Mouse (Mus musculus) testis, adult 2 months (tissue): ENCODE results near the gene Ddx46.

ENCODE experiments used
- CTCF ChIP-seq: fragments of 200-500 bp; IDR thresholded peaks from 2 replicates; pipeline ENCODE4 v1.5.1; 2012; ENCODE audit warnings: low read depth, mild to moderate bottlenecking, inconsistent platforms, low read length, moderate library complexity; ENCODE audit not compliant: control insufficient read depth, insufficient read depth, insufficient replicate concordance
- POLR2A ChIP-seq: fragments of 200-500 bp; IDR thresholded peaks from 2 replicates; pipeline ENCODE4 v1.6.1; 2012; ENCODE audit warnings: low read depth, mild to moderate bottlenecking, inconsistent platforms, low read length, moderate library complexity; ENCODE audit not compliant: control insufficient read depth

- TF ChIP-seq POLR2A (no peak), CTCF (no peak)
These were observed 15.3 kb downstream of the Ddx46 start for GRCm38 (mm10) chr13:55650098-55650497.
